Mouse (Mus musculus): ENCODE measurements around the gene Dusp22.
A peak's percentile ranks its signal among the peaks of the same experiment; 100 is the strongest.

Dusp22 gene

GRCm38 (mm10) chr13:30659613-30660505 lies at the start of gene Dusp22:
Gene Dusp22 (plus strand): TSS chr13:30659999.
- peak; percentile 56 to 58 for DNase-seq

DNA sequence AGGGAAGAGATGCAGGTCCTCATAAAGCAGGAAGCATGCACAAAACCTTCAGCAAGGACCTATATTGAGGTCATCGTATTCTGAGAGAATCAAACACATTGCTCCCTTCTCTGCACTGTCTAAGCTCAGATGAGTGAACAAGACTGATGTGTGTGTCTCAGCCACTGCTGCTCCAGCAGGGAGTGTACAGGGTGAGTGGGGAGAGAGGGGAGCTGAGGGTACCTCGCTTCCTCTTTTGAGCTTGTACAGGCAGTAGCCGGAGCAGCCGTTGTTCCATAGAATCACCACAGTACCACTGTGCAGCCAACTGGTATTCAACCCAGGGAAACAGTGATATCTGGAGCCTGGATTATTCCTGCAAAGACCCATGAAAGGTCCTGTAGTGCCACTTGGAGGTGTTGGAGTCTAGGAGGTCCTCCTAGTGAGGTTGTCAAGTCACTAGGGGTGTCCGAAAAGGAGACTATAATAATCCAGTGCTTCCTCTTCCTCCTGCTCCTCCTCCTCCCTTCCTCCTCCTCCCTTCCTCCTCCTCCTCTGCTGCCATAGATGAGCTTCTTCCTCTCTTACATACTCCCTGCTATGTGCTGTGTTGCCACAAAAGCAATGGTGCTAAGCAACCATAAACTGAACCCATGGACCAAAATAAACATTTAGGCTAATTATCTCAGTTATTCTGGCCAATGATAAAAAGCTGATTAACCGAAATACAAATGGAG lies 47.6 kb upstream of the Dusp22 start:
- no peak for DNase-seq

- DNase-seq: no peak
Measured at GRCm38 (mm10) chr13:30619684-30620083, 40.1 kb upstream of the Dusp22 start.

- no peak for DNase-seq
Measured at GRCm38 (mm10) chr13:30628195-30629048, 31.4 kb upstream of the Dusp22 start.

GRCm38 (mm10) chr13:30629794-30630410 lies 29.9 kb upstream of the Dusp22 start:
- no peak for DNase-seq

GRCm38 (mm10) chr13:30632998-30633397 lies 26.8 kb upstream of the Dusp22 start:
- peak in 1 of 2 experiments; percentile 47 for DNase-seq

DNA sequence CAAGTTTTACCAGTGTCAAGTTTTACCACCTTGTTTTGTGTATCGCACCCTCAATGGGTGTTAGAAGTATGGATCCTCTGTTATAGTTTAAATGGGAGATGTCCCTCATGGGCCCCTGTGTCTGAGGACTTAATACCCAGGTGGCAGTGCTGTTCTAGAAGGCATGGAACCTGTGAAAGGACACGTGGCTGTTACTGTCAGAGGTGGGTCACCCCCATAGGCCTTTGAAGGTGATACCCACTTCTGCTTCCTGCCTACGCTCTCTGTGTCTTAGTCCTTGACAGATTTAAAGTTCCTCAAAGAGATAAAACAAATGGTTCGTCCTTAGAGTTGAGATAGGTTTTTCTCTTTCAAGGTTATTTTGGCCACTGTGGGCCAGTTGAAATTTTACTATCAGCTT lies 23.3 kb upstream of the Dusp22 start:
- DNase-seq: no peak

GRCm38 (mm10) chr13:30638378-30639115 lies 21.3 kb upstream of the Dusp22 start:
- DNase-seq: no peak

DNA sequence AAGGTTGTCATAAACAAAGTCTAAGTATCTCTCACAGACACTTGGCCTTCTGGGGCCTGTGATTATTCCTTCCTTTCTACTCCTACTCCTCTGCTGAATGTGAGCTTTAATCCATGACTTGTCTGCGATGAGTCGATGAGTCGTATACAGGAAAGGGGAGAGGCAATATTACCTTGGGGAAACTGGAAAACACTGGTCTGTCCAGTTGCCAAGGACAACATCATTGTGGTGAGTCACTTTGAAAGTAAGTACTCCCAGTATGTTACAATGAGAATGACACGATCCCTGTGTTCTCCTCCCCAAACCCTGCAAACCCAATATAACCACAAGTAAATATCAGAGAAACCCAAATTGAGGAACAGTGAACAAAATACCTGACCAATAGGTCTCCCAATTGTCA lies 17.7 kb upstream of the Dusp22 start:
- no peak for DNase-seq

GRCm38 (mm10) chr13:30648461-30648860 lies 11.3 kb upstream of the Dusp22 start:
- no peak for DNase-seq

DNA sequence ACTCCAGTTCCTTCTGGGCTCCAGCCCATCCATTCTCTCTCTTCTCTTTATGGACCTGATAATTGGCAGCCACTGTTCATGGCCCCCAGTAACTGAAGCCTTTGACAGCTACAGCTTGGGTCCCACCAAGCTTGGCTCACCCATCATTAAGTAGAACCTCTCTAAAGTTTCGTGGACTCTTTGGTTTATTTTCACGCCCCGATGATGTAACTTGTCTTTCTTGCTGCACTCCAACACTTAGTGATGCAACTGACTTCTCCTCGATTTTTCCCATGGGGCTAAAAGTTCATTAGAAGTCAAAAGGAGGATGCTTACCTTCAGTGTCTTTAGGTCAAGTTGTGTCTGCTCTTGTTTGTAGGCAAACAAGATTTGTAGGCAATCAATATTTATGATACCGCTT lies 10.6 kb upstream of the Dusp22 start:
- DNase-seq: no peak

DNA sequence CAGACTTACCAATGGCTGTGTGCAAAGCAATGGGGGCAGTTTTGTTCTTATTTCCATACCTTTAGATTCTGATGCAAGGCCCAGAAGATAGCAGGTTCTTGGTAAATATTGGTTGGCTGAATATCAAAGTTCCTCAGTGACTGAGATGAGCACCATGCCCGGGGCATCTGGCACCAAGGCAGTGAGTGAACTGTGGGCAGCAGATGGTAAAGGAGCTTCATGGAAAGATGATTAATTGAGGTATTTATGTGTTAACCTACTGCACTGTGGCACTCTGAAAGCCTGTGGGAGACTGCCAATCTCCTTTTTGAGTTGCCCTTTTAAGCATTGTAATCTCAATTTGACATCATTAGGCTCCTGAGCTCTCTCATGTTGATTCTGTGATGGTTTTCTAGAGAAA lies 9.1 kb upstream of the Dusp22 start:
- no peak for DNase-seq

GRCm38 (mm10) chr13:30653051-30653450 lies 6.7 kb upstream of the Dusp22 start:
- DNase-seq: no peak

GRCm38 (mm10) chr13:30654463-30654862 lies 5.3 kb upstream of the Dusp22 start:
- DNase-seq: no peak

GRCm38 (mm10) chr13:30656909-30657308 lies 2.9 kb upstream of the Dusp22 start:
- no peak for DNase-seq

DNA sequence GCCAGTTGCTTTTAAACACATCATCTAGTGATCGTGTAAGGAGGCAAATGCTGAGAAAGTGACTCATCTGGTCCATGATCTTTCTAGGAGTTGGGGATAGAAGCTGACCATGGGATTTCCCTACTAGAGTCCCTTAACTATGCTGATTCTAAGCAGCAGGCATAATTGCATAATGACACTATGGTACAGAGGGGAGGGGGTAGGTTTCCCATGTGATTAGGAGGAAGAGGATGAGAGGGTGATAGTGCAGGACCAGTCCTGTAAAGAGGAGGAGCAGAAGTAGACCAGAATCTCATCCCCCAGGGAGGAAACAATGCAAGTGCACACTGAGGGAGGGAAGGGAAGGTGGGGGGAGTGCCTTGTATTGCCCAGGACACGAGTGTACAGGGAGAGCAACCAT lies 2.0 kb upstream of the Dusp22 start:
- DNase-seq: no peak

- DNase-seq: no peak
Measured at GRCm38 (mm10) chr13:30658201-30658996, 1.4 kb upstream of the Dusp22 start.

GRCm38 (mm10) chr13:30665261-30665660 lies 5.5 kb downstream of the Dusp22 start:
- DNase-seq: no peak

DNA sequence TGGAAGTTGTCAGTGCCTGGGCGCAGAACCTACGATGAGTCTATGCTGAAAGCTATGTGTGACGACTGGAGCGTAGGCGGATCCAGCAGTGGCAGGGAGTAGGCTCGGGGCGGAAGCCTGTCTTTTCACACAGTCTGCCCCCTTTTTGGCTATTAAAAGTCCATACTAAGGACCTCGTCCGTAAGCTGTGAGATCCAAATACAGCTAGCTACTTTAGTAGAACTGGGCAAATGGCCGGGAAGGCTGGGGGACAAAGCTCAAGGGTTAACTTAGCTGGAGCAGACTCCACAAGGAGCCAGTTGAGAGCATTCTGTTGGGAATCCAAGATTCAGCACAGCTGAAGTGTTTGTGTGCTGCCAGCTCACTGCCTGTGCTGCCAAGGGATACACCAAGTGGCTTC lies 6.7 kb downstream of the Dusp22 start:
- no peak for DNase-seq

- DNase-seq: no peak
Measured at GRCm38 (mm10) chr13:30668301-30668700, 8.5 kb downstream of the Dusp22 start.

DNA sequence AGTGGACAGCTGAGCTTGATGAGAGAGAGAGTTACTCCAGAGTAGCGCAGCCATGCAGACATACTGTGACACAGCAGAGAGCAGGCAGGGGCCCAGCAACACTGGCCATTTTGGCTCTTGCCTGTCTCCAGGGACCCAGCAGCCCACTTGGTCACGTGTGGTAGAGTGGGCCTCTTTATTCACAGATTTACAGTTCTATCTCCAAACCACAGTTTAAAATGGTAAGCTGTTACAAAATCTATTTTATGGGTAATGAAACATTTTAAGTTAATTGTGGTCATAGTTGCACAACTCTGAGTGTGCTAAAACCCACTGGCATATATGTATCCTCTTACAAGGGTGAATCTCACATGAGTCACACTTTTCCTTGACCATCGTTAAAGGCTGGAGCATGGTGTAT lies 9.5 kb downstream of the Dusp22 start:
- DNase-seq: no peak

All from thymus, adult 18-20 months (tissue).